Mouse (Mus musculus) kidney, postnatal 0 days (tissue): ENCODE measurements around the gene Tmem185b. TPM values are rescaled to one million over a fixed set of nuclear protein-coding genes. Genes with fewer than 3 reads are reported as not detected.

Experiments used
- ATAC-seq: fragments of 200-750 bp; cut with Nextera tagmentation; replicated peaks from 2 replicates; pipeline ENCODE4 v1.8.0; 2017; ENCODE audit warnings: low read depth, moderate number of reproducible peaks, moderate TSS enrichment, moderate library complexity; ENCODE audit not compliant: low FRiP score
- DNase-seq: peaks from one replicate; pipeline ENCODE4 v3.0.0-alpha.2; 2016; ENCODE audit warnings: low spot score
- H3K27ac ChIP-seq: fragments of 300-500 bp; sonication (generic); 2 replicates; pipeline ENCODE4 v1.5.1; 2014; ENCODE audit warnings: mild to moderate bottlenecking
- H3K27me3 ChIP-seq: fragments of 300-500 bp; sonication (generic); 2 replicates; pipeline ENCODE4 v1.6.1; 2014; ENCODE audit warnings: low read length, mixed read lengths; ENCODE audit not compliant: insufficient read depth
- H3K36me3 ChIP-seq: fragments of 300-500 bp; sonication (generic); 2 replicates; pipeline ENCODE4 v1.6.1; 2014; ENCODE audit warnings: low read length, mixed read lengths; ENCODE audit not compliant: insufficient read depth
- H3K4me1 ChIP-seq: fragments of 300-500 bp; sonication (generic); replicated peaks from 2 replicates; pipeline ENCODE4 v1.6.1; 2014; ENCODE audit warnings: antibody characterized with exemption, low read length, mixed read lengths; ENCODE audit not compliant: insufficient read depth
- H3K4me2 ChIP-seq: fragments of 300-500 bp; sonication (generic); 2 replicates; pipeline ENCODE4 v1.6.1; 2014; ENCODE audit warnings: mild to moderate bottlenecking, low read length, moderate library complexity, mixed read lengths
- H3K4me3 ChIP-seq: fragments of 300-500 bp; sonication (generic); replicated peaks from 2 replicates; pipeline ENCODE4 v1.5.1; 2014; ENCODE audit warnings: low read depth, low read length
- H3K9ac ChIP-seq: fragments of 300-500 bp; sonication (generic); 2 replicates; pipeline ENCODE4 v1.6.1; 2014; ENCODE audit warnings: low read depth, low read length
- H3K9me3 ChIP-seq: fragments of 300-500 bp; sonication (generic); replicated peaks from 2 replicates; pipeline ENCODE4 v1.6.1; 2016; ENCODE audit warnings: low read length, inconsistent platforms, mixed read lengths
- CTCF ChIP-seq: IDR thresholded peaks from 2 replicates; pipeline ENCODE4 v1.5.1; 2016; ENCODE audit warnings: antibody characterized with exemption, low read depth, mild to moderate bottlenecking, moderate library complexity
- WGBS: fragments of 180-500 bp; shearing (Covaris S2); extraction: QIAGEN DNeasy Blood & Tissue Kit; methylation state at CpG from one replicate; pipeline ENCODE4 v1.1.7; 2014; 5-methylcytosine and 5-hydroxymethylcytosine counted together
- polyA plus RNA-seq: library from polyadenylated mRNA; unstranded; fragments of >200 nt; fragmentation: Nextera tagmentation; extraction: Ambion mirVana; gene quantifications from 2 replicates; pipeline ENCODE4 v1.2.1, GENCODE M21; 2015

Tmem185b gene
- polyA plus RNA-seq, 1 experiment from 2014 or later, result 30.6 TPM

GRCm38 (mm10) chr1:119521029-119521428 is 4.9 kb upstream of the Tmem185b start:
- no peak for ATAC-seq
- H3K36me3 ChIP-seq, result no peaks in the 10 kb centered on the region
- H3K4me3 ChIP-seq, result no peak overlapping the region
- no peaks in the 10 kb centered on the region for H3K27me3 ChIP-seq
- no peak overlapping the region for H3K9ac ChIP-seq
- TF ChIP-seq CTCF, result no peak
- no peak overlapping the region for H3K27ac ChIP-seq
- H3K4me1 ChIP-seq, result peaks cover 10% of the 10 kb centered on the region
- WGBS, result 35% methylated on average over 2 of the region's 2 CpGs
- H3K4me2 ChIP-seq, result no peak overlapping the region
- DNase-seq, result no peak
- H3K9me3 ChIP-seq, result no peaks in the 10 kb centered on the region

GRCm38 (mm10) chr1:119521681-119522080 is 4.3 kb upstream of the Tmem185b start:
- 74% methylated on average over 7 of the region's 7 CpGs for WGBS
- Histone ChIP-seq H3K4me3 (no peak overlapping the region), H3K4me2 (no peak overlapping the region), H3K27me3 (no peaks in the 10 kb centered on the region), H3K27ac (no peak overlapping the region), H3K9me3 (no peaks in the 10 kb centered on the region), H3K4me1 (peaks cover 16% of the 10 kb centered on the region), H3K36me3 (no peaks in the 10 kb centered on the region), H3K9ac (no peak overlapping the region)
- ATAC-seq (no peak), DNase-seq (no peak)
- no peak for TF ChIP-seq CTCF

- 69% methylated on average over 4 of the region's 4 CpGs for WGBS
- H3K4me3 ChIP-seq, result no peak overlapping the region
- DNase-seq, result peak; percentile 31
- H3K27ac ChIP-seq, result no peak overlapping the region
- H3K9me3 ChIP-seq, result no peaks in the 10 kb centered on the region
- H3K4me2 ChIP-seq, result no peak overlapping the region
- H3K27me3 ChIP-seq, result no peaks in the 10 kb centered on the region
- ATAC-seq, result peak; percentile 52
- no peaks in the 10 kb centered on the region for H3K36me3 ChIP-seq
- no peak for TF ChIP-seq CTCF
- no peak overlapping the region for H3K9ac ChIP-seq
- peaks cover 16% of the 10 kb centered on the region for H3K4me1 ChIP-seq
Observed at GRCm38 (mm10) chr1:119522726-119523125, 3.2 kb upstream of the Tmem185b start.

- DNase-seq (no peak), ATAC-seq (no peak)
- H3K4me2 ChIP-seq, result no peak overlapping the region
- 0 out of 2 replicates have a peak, but pooled peaks cover 1% of the 10 kb centered on the region for H3K36me3 ChIP-seq
- TF ChIP-seq CTCF, result no peak
- 80% methylated on average over 7 of the region's 7 CpGs for WGBS
- no peaks in the 10 kb centered on the region for H3K9me3 ChIP-seq
- no peak overlapping the region for H3K9ac ChIP-seq
- peaks cover 16% of the 10 kb centered on the region for H3K4me1 ChIP-seq
- peak overlapping the region; percentile 74 for H3K27ac ChIP-seq
- no peak overlapping the region for H3K4me3 ChIP-seq
- H3K27me3 ChIP-seq, result no peaks in the 10 kb centered on the region
Observed at GRCm38 (mm10) chr1:119523369-119523768, 2.6 kb upstream of the Tmem185b start.

- Histone ChIP-seq H3K36me3 (0 out of 2 replicates have a peak, but pooled peaks cover 4% of the 10 kb centered on the region), H3K4me3 (no peak overlapping the region), H3K27me3 (no peaks in the 10 kb centered on the region), H3K9me3 (no peaks in the 10 kb centered on the region), H3K9ac (peak overlapping the region; percentile 83; the same call in 1 of the 2 replicates), H3K4me1 (peaks cover 16% of the 10 kb centered on the region), H3K4me2 (no peak overlapping the region), H3K27ac (peak overlapping the region; percentile 74)
- WGBS, result 82% methylated on average over 7 of the region's 7 CpGs
- DNase-seq (no peak), ATAC-seq (no peak)
- TF ChIP-seq CTCF, result no peak
Observed at GRCm38 (mm10) chr1:119523826-119524225, 2.1 kb upstream of the Tmem185b start.

- H3K27ac ChIP-seq, result peak overlapping the region; percentile 91
- peak overlapping the region; percentile 89 for H3K4me2 ChIP-seq
- H3K4me1 ChIP-seq, result peaks cover 16% of the 10 kb centered on the region
- H3K4me3 ChIP-seq, result peak overlapping the region; percentile 64; the same call in 1 of the 2 replicates
- H3K9ac ChIP-seq, result peak overlapping the region; percentile 83
- H3K9me3 ChIP-seq, result no peaks in the 10 kb centered on the region
- 0 out of 2 replicates have a peak, but pooled peaks cover 4% of the 10 kb centered on the region for H3K36me3 ChIP-seq
- 13% methylated on average over 5 of the region's 5 CpGs for WGBS
- ATAC-seq (no peak), DNase-seq (peak; percentile 58)
- TF ChIP-seq CTCF, result peak; percentile 39; the same call in 1 of the 2 replicates
- no peaks in the 10 kb centered on the region for H3K27me3 ChIP-seq
Observed at GRCm38 (mm10) chr1:119525004-119525444, 936 bp upstream of the Tmem185b start.

- Histone ChIP-seq H3K36me3 (0 out of 2 replicates have a peak, but pooled peaks cover 4% of the 10 kb centered on the region), H3K27me3 (no peaks in the 10 kb centered on the region), H3K27ac (no peak overlapping the region), H3K9ac (no peak overlapping the region), H3K9me3 (no peaks in the 10 kb centered on the region), H3K4me3 (no peak overlapping the region), H3K4me2 (no peak overlapping the region), H3K4me1 (peaks cover 6% of the 10 kb centered on the region)
- ATAC-seq (no peak), DNase-seq (no peak)
- WGBS, result 78% methylated on average over 13 of the region's 13 CpGs
- no peak for TF ChIP-seq CTCF
Observed at GRCm38 (mm10) chr1:119530941-119531340, 5.0 kb downstream of the Tmem185b start.
